Mouse (Mus musculus) kidney, embryonic 15.5 days (tissue): ENCODE measurements at regions not wholly inside any gene's neighbourhood (a gene's known extent, or its start where the extent isn't known, plus 50 kb on each side); places are given as distances from the start of the nearest gene placed in this dataset.

ENCODE experiments used
- ATAC-seq: fragments of 200-750 bp; cut with Nextera tagmentation; replicated peaks from 2 replicates; pipeline ENCODE4 v1.8.0; 2017; ENCODE audit warnings: moderate TSS enrichment; ENCODE audit not compliant: low FRiP score
- H3K27ac ChIP-seq: fragments of 300-500 bp; sonication (generic); 2 replicates; pipeline ENCODE4 v1.5.1; 2015; ENCODE audit warnings: mild to moderate bottlenecking, inconsistent platforms
- H3K27me3 ChIP-seq: fragments of 300-500 bp; sonication (generic); 2 replicates; pipeline ENCODE4 v1.6.1; 2015; ENCODE audit warnings: inconsistent platforms
- H3K36me3 ChIP-seq: fragments of 300-500 bp; sonication (generic); 2 replicates; pipeline ENCODE4 v1.6.1; 2015; ENCODE audit warnings: inconsistent platforms
- H3K4me1 ChIP-seq: fragments of 300-500 bp; sonication (generic); 2 replicates; pipeline ENCODE4 v1.6.1; 2015; ENCODE audit warnings: inconsistent platforms
- H3K4me2 ChIP-seq: fragments of 300-500 bp; sonication (generic); 2 replicates; pipeline ENCODE4 v1.6.1; 2015; ENCODE audit warnings: moderate library complexity, mild to moderate bottlenecking, inconsistent platforms
- H3K4me3 ChIP-seq: fragments of 300-500 bp; sonication (generic); replicated peaks from 2 replicates; pipeline ENCODE4 v1.5.1; 2015; ENCODE audit warnings: mild to moderate bottlenecking, inconsistent platforms
- H3K9ac ChIP-seq: fragments of 300-500 bp; sonication (generic); 2 replicates; pipeline ENCODE4 v1.6.1; 2015; ENCODE audit warnings: mild to moderate bottlenecking, inconsistent platforms
- H3K9me3 ChIP-seq: fragments of 300-500 bp; sonication (generic); replicated peaks from 2 replicates; pipeline ENCODE4 v1.6.1; 2016; ENCODE audit warnings: inconsistent platforms
- WGBS: fragments of 180-500 bp; shearing (Covaris S2); methylation state at CpG from one replicate; pipeline ENCODE4 v1.1.7; 2015; ENCODE audit warnings: mixed read lengths; 5-methylcytosine and 5-hydroxymethylcytosine counted together

DNA sequence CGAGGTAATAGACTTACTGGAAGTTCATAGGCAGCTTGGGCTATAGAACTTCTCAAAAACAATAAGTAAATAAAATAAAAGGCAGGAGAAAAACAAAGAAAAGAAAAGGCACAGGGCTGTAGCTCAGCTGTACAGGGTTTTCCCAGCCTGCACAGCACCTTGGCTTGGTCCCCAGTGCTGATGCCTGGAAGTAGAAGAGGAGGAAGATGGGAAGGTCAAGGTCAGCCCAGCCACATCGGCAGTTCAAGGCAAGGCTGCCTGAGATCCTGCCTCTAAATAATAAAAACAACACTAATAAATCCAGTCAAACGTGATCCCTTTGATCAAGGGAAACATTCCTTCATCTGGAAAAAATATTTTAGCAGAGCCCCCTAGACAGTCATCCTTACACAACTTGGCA, 103.1 kb downstream of the Cenpf start:
- ATAC-seq, result no peak
- Histone ChIP-seq H3K36me3 (no peaks in the 10 kb centered on the region), H3K27ac (no peak overlapping the region), H3K27me3 (no peaks in the 10 kb centered on the region), H3K9ac (no peak overlapping the region), H3K4me1 (no peaks in the 10 kb centered on the region), H3K9me3 (no peaks in the 10 kb centered on the region), H3K4me2 (no peak overlapping the region), H3K4me3 (no peak overlapping the region)
- WGBS, result 41% methylated on average over 3 of the region's 3 CpGs

DNA sequence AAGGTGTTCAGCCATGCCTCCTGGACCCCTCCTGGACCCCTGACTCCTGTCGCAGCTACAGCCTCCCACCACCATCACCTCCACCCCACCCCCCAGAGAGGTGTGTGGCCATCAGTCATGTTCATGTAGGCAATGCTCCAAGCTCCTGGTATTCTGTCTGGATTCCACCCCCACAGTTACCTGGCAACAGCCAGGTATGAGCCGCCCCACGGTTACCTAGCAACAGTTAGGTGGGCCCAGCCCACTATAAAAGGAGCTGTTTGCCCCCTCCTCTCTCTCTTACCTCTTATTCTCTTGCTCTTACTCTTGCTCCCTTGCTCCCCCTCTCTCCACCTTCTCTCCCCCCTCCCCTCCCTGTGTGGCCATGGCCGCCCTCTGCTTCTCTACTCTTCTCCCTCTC, 106.5 kb downstream of the Cenpf start:
- Histone ChIP-seq H3K4me2 (no peak overlapping the region), H3K27ac (no peak overlapping the region), H3K4me1 (peaks cover 5% of the 10 kb centered on the region; the same call in 1 of the 2 replicates), H3K27me3 (no peaks in the 10 kb centered on the region), H3K9me3 (no peaks in the 10 kb centered on the region), H3K9ac (no peak overlapping the region), H3K36me3 (no peaks in the 10 kb centered on the region), H3K4me3 (no peak overlapping the region)
- no peak for ATAC-seq
- WGBS, result 89% methylated on average over 4 of the region's 4 CpGs

DNA sequence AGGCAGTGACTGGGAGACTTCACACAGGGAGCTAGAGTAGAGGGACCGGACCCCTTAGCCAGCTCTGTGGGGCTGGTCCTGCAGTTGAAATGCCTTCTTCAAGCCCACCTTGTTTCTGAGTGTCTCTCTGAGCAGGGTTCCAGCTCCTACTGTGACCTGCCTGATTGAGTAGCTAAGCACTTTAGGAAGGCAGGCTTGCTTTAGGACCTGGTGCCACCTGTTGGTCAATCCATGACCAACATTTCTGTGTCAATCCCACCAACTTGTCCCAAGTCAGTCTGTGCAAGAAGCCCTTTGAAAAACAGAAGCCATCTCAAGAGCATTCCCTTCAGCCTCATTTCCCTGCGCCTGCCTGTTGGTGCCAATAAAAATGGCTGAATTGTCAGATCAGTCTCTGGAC, 108.5 kb downstream of the Cenpf start:
- H3K4me2 ChIP-seq, result no peak overlapping the region
- H3K27me3 ChIP-seq, result no peaks in the 10 kb centered on the region
- H3K36me3 ChIP-seq, result no peaks in the 10 kb centered on the region
- no peaks in the 10 kb centered on the region for H3K9me3 ChIP-seq
- peaks cover 12% of the 10 kb centered on the region for H3K4me1 ChIP-seq
- no peak overlapping the region for H3K4me3 ChIP-seq
- H3K27ac ChIP-seq, result no peak overlapping the region
- 64% methylated on average over 2 of the region's 2 CpGs for WGBS
- no peak overlapping the region for H3K9ac ChIP-seq
- ATAC-seq, result peak; percentile 53; the same call in 1 of the 2 replicates

DNA sequence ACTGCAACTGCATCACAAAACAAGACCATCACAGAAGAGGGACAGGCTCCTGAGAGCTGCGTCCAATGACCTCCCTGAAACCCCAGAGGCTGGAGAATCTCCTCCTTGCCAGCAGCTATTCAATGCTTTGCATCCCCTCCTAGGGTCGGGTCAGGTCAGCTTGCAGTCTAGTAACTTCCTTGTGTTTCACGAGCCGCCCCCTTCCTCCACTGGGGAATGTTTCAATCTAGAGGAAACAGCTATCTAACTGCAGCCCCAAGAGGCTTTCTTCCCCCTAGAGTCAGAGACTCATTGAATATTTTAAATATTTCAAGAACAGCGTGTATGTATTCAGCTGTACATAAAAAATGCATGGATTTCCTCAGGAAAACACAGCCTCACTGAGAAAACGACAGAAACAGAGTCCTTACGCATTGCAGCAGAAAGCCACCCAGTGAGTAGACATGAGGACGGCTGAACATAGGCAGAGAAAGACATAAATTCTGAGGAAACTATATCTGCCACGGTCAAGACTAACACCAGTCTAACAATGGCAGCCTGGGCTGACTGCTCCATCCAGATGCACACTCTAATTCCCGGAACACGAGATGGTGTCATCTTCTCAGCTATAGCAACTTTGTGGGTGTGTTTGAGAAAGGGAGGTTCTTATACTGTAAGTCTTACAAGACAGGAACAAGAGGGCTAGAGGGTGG, 111.4 kb downstream of the Cenpf start:
- Histone ChIP-seq H3K4me3 (no peak overlapping the region), H3K36me3 (no peaks in the 10 kb centered on the region), H3K27me3 (no peaks in the 10 kb centered on the region), H3K9ac (no peak overlapping the region), H3K4me2 (no peak overlapping the region), H3K9me3 (no peaks in the 10 kb centered on the region), H3K4me1 (peaks cover 12% of the 10 kb centered on the region), H3K27ac (peak overlapping the region; percentile 74)
- ATAC-seq, result peak; percentile 73
- 21% methylated on average over 11 of the region's 11 CpGs for WGBS

DNA sequence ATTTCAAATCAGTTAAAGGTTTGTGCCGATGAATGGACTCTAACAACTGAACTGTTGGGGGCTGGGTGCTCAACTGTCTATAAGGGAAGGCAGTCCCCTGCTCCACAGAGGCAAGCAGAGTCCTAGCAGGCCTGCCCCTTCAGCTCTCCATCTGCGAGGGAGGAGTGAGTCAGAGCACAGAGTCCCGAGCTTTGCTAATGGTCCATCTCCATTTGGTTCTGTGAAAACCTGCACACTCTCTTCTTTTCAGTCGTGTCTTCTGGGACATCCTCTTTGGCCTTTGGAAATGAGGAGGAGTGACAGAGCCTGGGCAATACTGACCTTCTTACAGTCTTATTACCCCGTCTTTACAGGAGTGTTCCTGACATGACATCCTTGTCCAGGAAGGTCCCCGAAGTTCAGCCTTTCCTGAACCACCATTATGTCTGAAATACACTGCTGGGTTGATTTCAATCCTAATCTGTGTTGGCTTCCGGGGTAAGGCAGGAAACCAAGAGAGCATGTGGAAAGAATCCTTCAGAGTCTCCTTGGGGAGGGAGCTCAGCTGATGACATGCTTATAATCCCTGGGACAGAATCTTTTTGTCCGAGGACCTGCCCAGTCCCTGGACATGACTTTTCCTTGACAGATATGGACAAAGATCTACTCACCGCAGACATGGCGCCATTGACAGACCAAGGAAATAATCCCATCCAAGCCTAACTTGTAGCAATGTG, 112.2 kb downstream of the Cenpf start:
- WGBS, result 85% methylated on average over 10 of the region's 10 CpGs
- H3K9me3 ChIP-seq, result no peaks in the 10 kb centered on the region
- peaks cover 12% of the 10 kb centered on the region for H3K4me1 ChIP-seq
- no peak for ATAC-seq
- H3K9ac ChIP-seq, result no peak overlapping the region
- no peaks in the 10 kb centered on the region for H3K27me3 ChIP-seq
- no peaks in the 10 kb centered on the region for H3K36me3 ChIP-seq
- H3K27ac ChIP-seq, result peak overlapping the region; percentile 74
- no peak overlapping the region for H3K4me3 ChIP-seq
- H3K4me2 ChIP-seq, result no peak overlapping the region

DNA sequence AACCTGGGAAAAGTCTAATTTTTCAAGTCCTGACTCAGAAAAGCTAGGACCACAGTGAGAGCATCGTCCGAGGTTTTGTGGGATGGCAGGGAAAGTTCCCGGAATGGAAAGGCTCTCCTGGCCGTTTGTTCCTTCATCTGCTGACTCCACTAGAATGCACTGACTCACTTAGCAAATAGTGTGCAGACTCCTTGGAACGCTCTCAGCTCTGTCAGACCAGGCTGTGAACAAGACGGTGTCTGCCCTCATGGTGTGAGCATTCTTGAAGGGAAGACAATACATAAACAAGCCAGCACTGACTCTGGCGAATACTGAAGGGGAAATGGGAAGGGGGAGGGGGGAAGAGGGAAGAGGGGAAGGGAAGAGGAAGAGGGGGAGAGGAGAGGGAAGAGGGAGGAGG, 121.4 kb downstream of the Cenpf start:
- Histone ChIP-seq H3K27ac (no peak overlapping the region), H3K4me1 (no peaks in the 10 kb centered on the region), H3K9me3 (no peaks in the 10 kb centered on the region), H3K27me3 (no peaks in the 10 kb centered on the region), H3K4me2 (no peak overlapping the region), H3K36me3 (no peaks in the 10 kb centered on the region), H3K9ac (no peak overlapping the region), H3K4me3 (no peak overlapping the region)
- WGBS, result 39% methylated on average over 7 of the region's 7 CpGs
- ATAC-seq, result no peak

DNA sequence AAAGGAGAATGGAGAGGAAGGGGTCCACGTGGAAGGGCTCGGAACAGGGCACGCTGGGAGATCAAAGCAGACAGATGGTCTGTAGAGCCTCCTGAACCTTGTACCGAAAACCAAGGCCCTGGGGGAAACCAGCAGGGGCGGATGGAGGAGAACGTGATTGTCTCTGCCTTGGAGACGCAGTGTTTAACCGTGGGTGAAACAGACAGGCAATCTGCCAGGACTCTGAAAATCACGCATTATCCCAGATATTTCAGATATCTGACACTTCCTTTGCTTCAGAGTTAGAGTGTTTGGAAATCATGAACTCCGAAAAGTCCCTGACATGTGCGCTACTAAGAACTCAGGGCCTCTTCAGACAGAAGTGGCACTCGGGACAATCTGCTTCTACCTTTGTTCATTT, 126.1 kb downstream of the Cenpf start:
- H3K4me3 ChIP-seq, result no peak overlapping the region

DNA sequence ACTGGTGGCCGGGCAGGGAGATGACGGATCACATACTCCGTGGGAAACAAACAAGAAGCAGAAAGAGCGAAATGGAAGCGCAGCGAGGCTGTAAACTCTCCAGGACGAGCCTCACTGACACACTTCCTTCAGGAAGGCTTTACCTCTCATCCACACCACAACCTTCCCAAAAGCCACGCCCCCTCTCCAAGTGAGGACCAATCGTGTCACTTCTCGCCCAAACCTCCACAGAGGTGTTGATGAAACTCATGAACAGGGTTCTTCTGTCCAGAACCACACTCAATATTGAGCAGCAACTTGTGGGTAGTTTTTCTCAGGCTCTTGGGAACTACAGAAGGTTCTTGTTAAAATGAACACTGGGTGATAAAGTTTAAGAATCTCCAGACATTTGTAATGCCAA, 127.3 kb downstream of the Cenpf start:
- no peaks in the 10 kb centered on the region for H3K27me3 ChIP-seq
- H3K4me2 ChIP-seq, result no peak overlapping the region
- 0 out of 2 replicates have a peak, but pooled peaks cover 2% of the 10 kb centered on the region for H3K4me1 ChIP-seq
- WGBS, result 35% methylated on average over 10 of the region's 10 CpGs
- no peak overlapping the region for H3K4me3 ChIP-seq
- H3K9ac ChIP-seq, result no peak overlapping the region
- H3K9me3 ChIP-seq, result no peaks in the 10 kb centered on the region
- no peak for ATAC-seq
- no peak overlapping the region for H3K27ac ChIP-seq
- H3K36me3 ChIP-seq, result no peaks in the 10 kb centered on the region

More for the DNA sequence above, 126.1 kb downstream of the Cenpf start:
- no peak overlapping the region for H3K9ac ChIP-seq
- no peak for ATAC-seq
- no peaks in the 10 kb centered on the region for H3K9me3 ChIP-seq
- no peaks in the 10 kb centered on the region for H3K36me3 ChIP-seq
- H3K4me2 ChIP-seq, result no peak overlapping the region
- no peaks in the 10 kb centered on the region for H3K27me3 ChIP-seq
- H3K27ac ChIP-seq, result no peak overlapping the region
- 0 out of 2 replicates have a peak, but pooled peaks cover 2% of the 10 kb centered on the region for H3K4me1 ChIP-seq
- 69% methylated on average over 12 of the region's 12 CpGs for WGBS

DNA sequence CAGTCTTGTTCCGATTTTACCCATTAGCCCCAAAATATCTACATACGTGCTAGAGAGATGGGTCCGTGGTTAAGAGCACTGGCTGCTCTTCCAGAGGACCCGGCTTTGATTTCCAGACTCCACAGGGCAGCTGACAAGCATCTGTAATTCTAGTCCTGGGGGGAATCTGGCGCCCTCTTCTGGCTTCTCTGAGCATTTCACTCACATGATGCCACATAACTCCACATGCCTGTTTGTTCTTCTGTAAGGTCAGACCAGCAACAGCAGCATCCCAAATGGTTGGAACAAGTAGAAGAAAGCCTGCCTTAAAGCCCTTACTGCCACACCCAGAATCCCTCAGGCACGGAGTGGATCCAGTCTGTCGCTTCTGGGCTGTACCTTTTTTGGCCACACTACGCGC, 137.0 kb downstream of the Cenpf start:
- H3K9me3 ChIP-seq, result no peaks in the 10 kb centered on the region

DNA sequence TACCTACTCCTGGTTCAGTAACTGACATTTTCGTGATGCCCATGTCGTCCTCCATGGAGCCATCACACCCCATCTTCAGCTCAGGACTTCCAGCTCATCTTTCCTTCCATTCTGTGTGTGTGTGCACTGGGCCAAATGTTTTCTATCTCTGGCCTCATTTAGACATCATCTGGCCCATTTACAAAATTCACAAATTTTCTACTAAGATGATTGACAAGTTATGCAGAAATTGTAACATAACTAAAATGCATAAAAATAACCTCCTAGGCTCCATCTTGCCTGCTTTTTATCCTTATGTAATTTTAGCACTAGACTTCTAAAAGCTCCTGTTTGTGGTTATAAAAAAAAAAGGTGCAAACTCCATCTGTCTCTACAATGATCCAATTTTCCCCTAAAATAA, 130.8 kb upstream of the Kcnk2 start:
- H3K27me3 ChIP-seq, result no peaks in the 10 kb centered on the region
- ATAC-seq, result no peak
- no peak overlapping the region for H3K27ac ChIP-seq
- no peak overlapping the region for H3K4me2 ChIP-seq
- WGBS, result 92% methylated on average over 2 of the region's 2 CpGs
- no peak overlapping the region for H3K9ac ChIP-seq
- H3K36me3 ChIP-seq, result no peaks in the 10 kb centered on the region
- no peaks in the 10 kb centered on the region for H3K9me3 ChIP-seq
- no peak overlapping the region for H3K4me3 ChIP-seq
- H3K4me1 ChIP-seq, result no peaks in the 10 kb centered on the region

More for the DNA sequence above, 137.0 kb downstream of the Cenpf start:
- Histone ChIP-seq H3K4me1 (no peaks in the 10 kb centered on the region), H3K27ac (no peak overlapping the region), H3K27me3 (no peaks in the 10 kb centered on the region), H3K36me3 (no peaks in the 10 kb centered on the region), H3K4me3 (no peak overlapping the region), H3K9ac (no peak overlapping the region), H3K4me2 (no peak overlapping the region)
- 86% methylated on average over 9 of the region's 9 CpGs for WGBS
- no peak for ATAC-seq

DNA sequence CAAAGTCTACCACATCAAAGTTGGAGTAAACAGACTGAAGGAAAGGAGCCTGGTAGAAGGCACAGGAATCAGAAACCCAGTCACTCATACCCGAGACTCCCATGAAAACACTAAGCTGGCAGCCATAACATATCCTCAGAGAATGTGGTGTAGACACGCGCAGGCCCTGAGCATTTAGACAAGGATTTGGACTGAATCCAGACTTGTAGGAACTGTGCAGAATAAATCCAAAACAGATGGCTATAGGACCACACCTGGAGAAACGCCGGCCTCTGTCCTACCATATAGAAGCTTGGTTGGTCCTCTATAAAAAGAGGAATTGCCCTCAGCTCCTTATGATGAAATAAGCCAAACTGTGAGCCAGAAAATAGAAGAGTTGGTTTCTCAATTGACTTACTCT, 124.3 kb upstream of the Kcnk2 start:
- H3K27me3 ChIP-seq, result no peaks in the 10 kb centered on the region
- ATAC-seq, result no peak
- H3K9ac ChIP-seq, result no peak overlapping the region
- WGBS, result 80% methylated on average over 5 of the region's 5 CpGs
- no peak overlapping the region for H3K4me3 ChIP-seq
- no peaks in the 10 kb centered on the region for H3K9me3 ChIP-seq
- H3K36me3 ChIP-seq, result no peaks in the 10 kb centered on the region
- H3K27ac ChIP-seq, result no peak overlapping the region
- no peaks in the 10 kb centered on the region for H3K4me1 ChIP-seq
- no peak overlapping the region for H3K4me2 ChIP-seq

DNA sequence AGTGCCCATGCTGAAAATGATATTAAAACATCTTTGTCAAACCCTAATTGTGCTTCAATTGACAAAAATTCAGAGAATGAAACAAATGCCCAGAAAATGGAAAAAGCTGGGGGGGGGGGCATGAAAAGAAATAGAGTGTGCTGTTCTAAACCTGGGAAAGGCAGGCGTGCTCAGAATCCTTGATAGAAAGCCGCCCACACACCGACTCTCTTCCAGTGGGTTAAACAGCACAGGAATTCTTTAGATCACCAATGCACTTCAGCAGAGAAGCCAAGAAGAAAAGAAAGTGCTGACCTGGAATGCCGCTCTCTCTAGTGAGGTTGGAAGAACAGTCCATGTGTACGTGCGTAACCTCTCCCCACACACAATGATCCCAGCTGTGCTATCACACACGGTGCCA, 113.4 kb upstream of the Kcnk2 start:
- Histone ChIP-seq H3K4me2 (no peak overlapping the region), H3K27me3 (no peaks in the 10 kb centered on the region), H3K27ac (no peak overlapping the region), H3K36me3 (no peaks in the 10 kb centered on the region), H3K9me3 (no peaks in the 10 kb centered on the region), H3K4me3 (no peak overlapping the region), H3K4me1 (no peaks in the 10 kb centered on the region), H3K9ac (no peak overlapping the region)
- 65% methylated on average over 7 of the region's 7 CpGs for WGBS
- ATAC-seq, result no peak
